In the genomic region with DNA sequence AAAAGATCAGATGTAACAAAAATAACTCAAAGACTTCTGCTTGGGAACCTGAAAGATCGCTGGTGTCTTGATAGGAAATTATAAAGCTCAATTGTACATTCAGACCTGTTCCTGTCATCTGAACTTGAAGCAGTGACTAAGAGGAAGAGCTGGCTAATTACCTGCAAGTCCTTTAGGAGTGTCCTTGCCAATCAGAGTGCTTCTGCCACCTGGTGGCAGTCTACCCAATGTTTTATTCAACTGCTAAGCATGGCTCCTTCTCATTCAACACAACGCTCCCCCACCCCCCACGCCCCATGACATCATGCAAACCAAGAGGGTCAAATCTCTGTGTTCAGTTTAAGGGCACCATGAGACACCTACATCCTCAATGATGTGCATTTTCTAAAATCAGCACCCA, we compare ENCODE assay signal across 8 mouse cellular contexts. TPM values are rescaled to one million over a fixed set of nuclear protein-coding genes. Genes with fewer than 3 reads are reported as not detected.
DNase-seq lines count a peak whose midpoint lies in the region; ATAC-seq lines count a peak whose summit lies in the region.

No protein-coding gene starts in this region.

- DNase-seq in ovary, adult 18-20 months (ENCODE audit: low spot score) = peak; percentile 56
- no peak for DNase-seq in ovary, postnatal 10 days (ENCODE audit: low spot score)
- peak; percentile 92 to 94 for DNase-seq in cerebellum, postnatal 10 days
- peak; percentile 56 to 83 for DNase-seq in frontal cortex, postnatal 36 days (ENCODE audit: low spot score in 2 of 2)
- peak; percentile 58 for DNase-seq in induced T-regulatory cell, adult 2 months (ENCODE audit: low read depth)
- peak; percentile 72 for DNase-seq in left cerebral cortex, adult 11 months (ENCODE audit: low spot score)
- peak; percentile 71 for DNase-seq in right cerebral cortex, postnatal 4 days

- ATAC-seq in megakaryocyte progenitor cell, adult 5-6 weeks (replicated peaks; ENCODE audit: poor library complexity) = peak; percentile 94

RNA-seq across cellular contexts. Expression of gene Ccdc122, which starts 28.3 kb away (rescaled TPM):
- 14.8 and 15.3 TPM in 2 replicates for total RNA-seq in megakaryocyte progenitor cell, adult 5-6 weeks (2015)
- 12.1 and 19.2 TPM in 2 replicates for total RNA-seq in megakaryocyte progenitor cell, adult 5-6 weeks (2017)

RNA-seq across cellular contexts. Expression of gene Lacc1, which starts 28.5 kb away (rescaled TPM):
- total RNA-seq in megakaryocyte progenitor cell, adult 5-6 weeks (2015) = 16.8 and 17.1 TPM in 2 replicates
- 7.4 and 11.0 TPM in 2 replicates for total RNA-seq in megakaryocyte progenitor cell, adult 5-6 weeks (2017)
